In the genomic region with DNA sequence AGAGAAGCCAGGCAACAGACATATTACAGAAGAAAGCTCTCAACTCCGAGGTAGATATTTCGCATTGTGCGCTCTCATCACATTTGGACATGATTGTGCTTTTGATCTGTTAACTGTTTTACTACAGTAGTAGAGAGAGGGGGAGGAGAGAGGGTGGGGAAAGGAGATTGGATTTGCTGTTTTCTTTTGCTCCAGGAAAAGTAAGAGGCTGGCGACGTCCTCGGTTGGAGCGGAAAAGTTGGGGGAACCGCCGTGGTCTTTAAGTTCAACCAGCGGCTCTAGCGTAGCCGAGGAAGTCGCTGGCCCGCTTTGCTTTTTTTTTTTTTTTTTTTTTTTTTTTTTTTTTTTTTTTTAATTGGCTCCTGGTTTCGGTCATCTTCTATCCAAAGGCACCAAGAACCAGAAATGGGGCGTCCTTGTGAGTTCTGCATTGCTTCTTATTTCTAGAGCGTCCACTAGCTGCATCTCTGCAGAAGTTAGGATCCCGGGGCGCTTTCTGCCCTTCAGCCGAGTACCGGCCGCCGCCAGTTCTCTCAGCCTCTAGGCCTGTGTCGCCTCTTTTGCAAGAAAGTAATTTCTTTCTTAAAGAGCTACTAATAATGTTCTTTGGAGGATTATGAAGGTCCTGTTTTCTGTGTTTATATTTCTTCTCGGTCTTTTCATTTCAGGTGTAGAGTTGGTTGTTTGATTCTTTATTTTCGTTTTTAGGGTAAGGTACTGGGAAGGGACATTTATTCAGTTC, we compare ENCODE assay signal across 14 mouse cellular contexts. TPM values are rescaled to one million over a fixed set of nuclear protein-coding genes. Genes with fewer than 3 reads are reported as not detected.
DNase-seq lines count a peak whose midpoint lies in the region; ATAC-seq and TF ChIP-seq lines count a peak whose summit lies in the region.
"Had no signal": no experiment of that assay in that cellular context is flagged by ENCODE, and none has a peak within 500 bp of the region (broad histone marks: within the 10 kb centered on the region; RNA-seq: fewer than 3 reads in every experiment).

No protein-coding gene starts in this region.

- under 1% methylated on average over 26 of the region's 26 CpGs for WGBS in embryonic facial prominence, embryonic 13.5 days
- WGBS in hindbrain, embryonic 16.5 days, result under 1% methylated on average over 26 of the region's 26 CpGs

- H3K27me3 ChIP-seq in embryonic facial prominence, embryonic 13.5 days, result peaks cover 90% of the 10 kb centered on the region
- peaks cover 19% of the 10 kb centered on the region for H3K27me3 ChIP-seq in hindbrain, embryonic 16.5 days (replicated peaks; ENCODE audit: control insufficient read depth, insufficient read depth, low read length)

- no peaks in the 10 kb centered on the region for H3K9me3 ChIP-seq in embryonic facial prominence, embryonic 13.5 days
- no peaks in the 10 kb centered on the region for H3K9me3 ChIP-seq in hindbrain, embryonic 16.5 days (ENCODE audit: control insufficient read depth, low read length)

- H3K36me3 ChIP-seq in embryonic facial prominence, embryonic 13.5 days, result no peaks in the 10 kb centered on the region
- no peaks in the 10 kb centered on the region for H3K36me3 ChIP-seq in hindbrain, embryonic 16.5 days (ENCODE audit: control insufficient read depth, insufficient read depth, low read length)

- no peak for ATAC-seq in embryonic facial prominence, embryonic 13.5 days (ENCODE audit: insufficient number of reproducible peaks, insufficient read depth, low FRiP score, low TSS enrichment, low read depth)
- no peak for ATAC-seq in hindbrain, embryonic 16.5 days
- ATAC-seq: intestine, embryonic 16.5 days had no signal

- H3K9ac ChIP-seq in embryonic facial prominence, embryonic 13.5 days, result 0 out of 2 replicates have a peak overlapping the region, but pooled peaks have one; percentile 7
- peak overlapping the region; percentile 54 for H3K9ac ChIP-seq in hindbrain, embryonic 16.5 days (ENCODE audit: low read depth, low read length)

- peak overlapping the region; percentile 32 for H3K4me2 ChIP-seq in embryonic facial prominence, embryonic 13.5 days
- H3K4me2 ChIP-seq in hindbrain, embryonic 16.5 days (ENCODE audit: low read length), result peak overlapping the region; percentile 19

- H3K27ac ChIP-seq in layer of hippocampus, adult 2 months, result peak overlapping the region; percentile 76
- no peak overlapping the region for H3K27ac ChIP-seq in embryonic facial prominence, embryonic 13.5 days
- H3K27ac ChIP-seq in hindbrain, embryonic 16.5 days (ENCODE audit: low read depth, low read length), result peak overlapping the region; percentile 57
- H3K27ac ChIP-seq: macrophage had no signal

- H3K4me1 ChIP-seq in embryonic facial prominence, embryonic 13.5 days, result peaks cover 26% of the 10 kb centered on the region
- H3K4me1 ChIP-seq in hindbrain, embryonic 16.5 days (ENCODE audit: control insufficient read depth, insufficient read depth, low read depth, low read length), result peaks cover 10% of the 10 kb centered on the region

- no peak for DNase-seq in layer of hippocampus, adult 2 months (ENCODE audit: low spot score in 2 of 2)
- DNase-seq in layer of hippocampus, adult 9-11 months, result no peak
- peak; percentile 60 for DNase-seq in retina, embryonic 14.5 days (ENCODE audit: low spot score)
- DNase-seq in spleen, postnatal 14 days (ENCODE audit: low spot score in 2 of 2), result no peak
- no peak for DNase-seq in c-Kit-positive CD71-positive TER-119-positive erythroid progenitor cells, embryonic 14.5 days (ENCODE audit: low spot score)
- no peak for DNase-seq in left cerebral cortex, adult 8-10 months (ENCODE audit: low spot score in 2 of 2)
- DNase-seq: adrenal gland, postnatal 14 days; left cerebral cortex, postnatal 4 days; thymus, postnatal 14 days had no signal

- H3K4me3 ChIP-seq in layer of hippocampus, adult 2 months, result peak overlapping the region; percentile 57
- peak overlapping the region; percentile 29 for H3K4me3 ChIP-seq in embryonic facial prominence, embryonic 13.5 days
- peak overlapping the region; percentile 41 for H3K4me3 ChIP-seq in hindbrain, embryonic 16.5 days (ENCODE audit: low read length)

- TF ChIP-seq CTCF in layer of hippocampus, adult 2 months (conservative IDR thresholded peaks at IDR 0.05), result no peak

RNA-seq across cellular contexts. Expression of gene Sox2, which starts 3.2 kb away (rescaled TPM):
- 10 to 100 TPM; 41.1 to 45.9 TPM for total RNA-seq in layer of hippocampus, adult 2 months (2021)
- 4.1 and 7.3 TPM in 2 replicates for polyA plus RNA-seq in embryonic facial prominence, embryonic 13.5 days (2015; fragmentation: Nextera tagmentation; extraction: Ambion mirVana)
- polyA plus RNA-seq in hindbrain, embryonic 16.5 days (2015; fragmentation: Nextera tagmentation; extraction: Ambion mirVana), result 8.2 and 8.6 TPM in 2 replicates
- 10 to 100 TPM; 37.0 to 44.0 (median 39.2) TPM for total RNA-seq in left cerebral cortex, adult 8-10 months (2022)
- polyA plus RNA-seq: gonadal fat pad, adult 2 months; macrophage had no signal
